Mouse (Mus musculus): Measurements from ENCODE around the gene B230307C23Rik. TPM values are rescaled to one million over a fixed set of nuclear protein-coding genes. Genes with fewer than 3 reads are reported as not detected.

B230307C23Rik gene
- 11.0 and 12.3 TPM in 2 replicates for polyA plus RNA-seq (2015; fragmentation: Nextera tagmentation; extraction: Ambion mirVana)

- Histone ChIP-seq H3K36me3 (no peaks in the 10 kb centered on the region), H3K27me3 (no peaks in the 10 kb centered on the region), H3K4me2 (peak within 1 kb of the TSS; percentile 81), H3K4me1 (replicated peaks) (peaks cover 20% of the 10 kb centered on the region), H3K9me3 (replicated peaks) (no peaks in the 10 kb centered on the region), H3K27ac (peak within 1 kb of the TSS; percentile 91), H3K9ac (peak within 1 kb of the TSS; percentile 59), H3K4me3 (peak within 1 kb of the TSS; percentile 67)
- ATAC-seq (replicated peaks; ENCODE audit: insufficient number of reproducible peaks, insufficient read depth, low FRiP score, low read depth) = peak; percentile 96
- 1% methylated on average over 22 of the region's 22 CpGs for WGBS
Observed at GRCm38 (mm10) chr16:97996616-97997382, at the start of gene B230307C23Rik. Gene B230307C23Rik, plus strand, starts transcription at chr16:97997315.

DNA sequence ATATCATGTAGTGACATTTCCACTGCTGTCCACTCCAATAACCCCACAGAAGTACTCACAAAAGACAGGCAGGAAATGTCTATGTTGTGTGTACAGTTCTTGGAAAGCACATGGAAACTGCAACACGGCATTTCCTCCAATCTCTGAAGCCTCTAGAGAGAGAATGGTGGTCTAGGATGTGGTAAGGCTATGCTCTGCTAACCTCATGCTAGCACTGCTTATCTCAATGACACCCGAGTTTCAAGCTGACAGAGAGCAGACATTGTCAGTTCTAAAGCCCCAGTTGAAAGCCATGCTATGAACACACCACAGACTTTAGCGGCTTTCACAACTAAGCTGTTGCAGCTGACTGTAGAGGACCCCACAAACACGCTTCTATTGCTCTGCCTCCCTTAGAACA lies 48.3 kb upstream of the B230307C23Rik start:
- Histone ChIP-seq H3K9ac (no peak overlapping the region), H3K27me3 (peaks cover 14% of the 10 kb centered on the region), H3K4me1 (replicated peaks) (peaks cover 3% of the 10 kb centered on the region), H3K4me3 (no peak overlapping the region), H3K36me3 (peaks cover 33% of the 10 kb centered on the region), H3K4me2 (no peak overlapping the region), H3K27ac (no peak overlapping the region), H3K9me3 (replicated peaks) (no peaks in the 10 kb centered on the region)
- WGBS = 42% methylated on average over 4 of the region's 4 CpGs
- ATAC-seq (replicated peaks; ENCODE audit: insufficient number of reproducible peaks, insufficient read depth, low FRiP score, low read depth) = no peak

DNA sequence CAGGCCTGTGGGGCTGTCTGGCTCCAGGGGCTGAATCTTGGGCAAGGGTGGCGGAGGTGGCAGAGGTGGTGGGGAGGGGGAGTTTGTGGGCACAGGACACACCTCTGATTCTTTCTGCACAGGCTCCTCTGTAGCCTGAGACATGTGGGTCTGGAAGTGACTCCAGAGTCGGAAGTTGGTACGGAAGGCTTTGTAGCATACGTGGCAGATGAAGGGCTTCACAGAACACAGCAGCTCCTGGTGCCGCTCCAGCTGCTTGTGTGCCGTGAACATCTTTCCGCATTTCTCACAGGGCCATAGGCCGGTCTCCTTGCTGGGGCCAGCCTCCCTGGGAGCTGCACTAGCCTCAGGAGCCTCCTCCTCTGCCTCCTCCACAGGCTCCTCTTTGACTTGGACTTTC lies 47.1 kb upstream of the B230307C23Rik start:
- H3K27me3 ChIP-seq = peaks cover 17% of the 10 kb centered on the region
- no peaks in the 10 kb centered on the region for H3K9me3 ChIP-seq (replicated peaks)
- H3K36me3 ChIP-seq = peaks cover 33% of the 10 kb centered on the region
- no peak overlapping the region for H3K4me2 ChIP-seq
- 97% methylated on average over 8 of the region's 8 CpGs for WGBS
- ATAC-seq (replicated peaks; ENCODE audit: insufficient number of reproducible peaks, insufficient read depth, low FRiP score, low read depth) = no peak
- peaks cover 3% of the 10 kb centered on the region for H3K4me1 ChIP-seq (replicated peaks)
- no peak overlapping the region for H3K27ac ChIP-seq
- H3K9ac ChIP-seq = no peak overlapping the region
- H3K4me3 ChIP-seq = no peak overlapping the region

GRCm38 (mm10) chr16:97952371-97952770 lies 44.7 kb upstream of the B230307C23Rik start:
- peaks cover 33% of the 10 kb centered on the region for H3K36me3 ChIP-seq
- no peaks in the 10 kb centered on the region for H3K9me3 ChIP-seq (replicated peaks)
- peaks cover 22% of the 10 kb centered on the region for H3K27me3 ChIP-seq
- H3K9ac ChIP-seq = no peak overlapping the region
- no peak overlapping the region for H3K4me2 ChIP-seq
- H3K27ac ChIP-seq = no peak overlapping the region
- no peak for ATAC-seq (replicated peaks; ENCODE audit: insufficient number of reproducible peaks, insufficient read depth, low FRiP score, low read depth)
- H3K4me1 ChIP-seq (replicated peaks) = peaks cover 13% of the 10 kb centered on the region
- no peak overlapping the region for H3K4me3 ChIP-seq
- WGBS = 88% methylated on average over 4 of the region's 4 CpGs

DNA sequence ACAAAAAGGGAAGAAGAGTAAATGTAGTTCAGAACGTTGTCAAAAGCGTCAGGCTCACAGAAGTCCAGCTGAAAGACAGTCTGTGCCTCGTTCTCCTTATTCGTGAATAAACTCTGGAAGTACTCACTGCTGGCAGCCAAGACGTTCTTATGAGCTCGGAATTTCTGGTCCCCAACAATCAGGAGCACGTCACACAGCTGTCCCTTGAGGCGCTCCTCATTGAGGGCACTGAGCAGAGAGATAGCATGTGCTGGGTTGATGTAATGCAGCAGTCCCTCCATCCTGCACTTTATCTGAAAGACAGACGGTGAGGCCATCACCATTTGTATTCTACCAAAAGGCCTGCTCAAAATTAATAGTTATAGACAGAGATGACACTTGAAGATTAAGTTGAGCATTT lies 44.3 kb upstream of the B230307C23Rik start:
- Histone ChIP-seq H3K4me3 (no peak overlapping the region), H3K27ac (no peak overlapping the region), H3K27me3 (peaks cover 22% of the 10 kb centered on the region), H3K4me1 (replicated peaks) (peaks cover 16% of the 10 kb centered on the region), H3K9ac (no peak overlapping the region), H3K36me3 (peaks cover 33% of the 10 kb centered on the region), H3K9me3 (replicated peaks) (no peaks in the 10 kb centered on the region), H3K4me2 (no peak overlapping the region)
- ATAC-seq (replicated peaks; ENCODE audit: insufficient number of reproducible peaks, insufficient read depth, low FRiP score, low read depth) = no peak
- 57% methylated on average over 9 of the region's 9 CpGs for WGBS

DNA sequence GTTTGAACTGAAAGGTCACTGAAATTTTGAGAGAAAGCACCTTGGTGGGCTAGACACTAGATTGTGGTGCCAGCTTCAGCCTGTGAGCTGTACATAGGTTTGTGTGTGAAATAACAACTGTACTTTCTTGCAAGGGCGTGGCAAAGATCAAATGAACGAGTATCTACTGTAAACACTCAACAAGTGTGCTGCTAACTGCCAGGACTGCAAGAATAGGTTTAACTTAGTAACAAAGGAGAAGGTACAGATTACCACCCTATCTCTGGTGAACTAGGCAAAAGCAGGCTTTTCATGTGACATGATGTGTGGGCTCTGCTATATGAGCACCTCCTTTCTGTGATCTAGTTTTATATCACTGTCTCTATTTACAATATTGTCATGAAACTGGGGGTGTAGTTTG lies 43.8 kb upstream of the B230307C23Rik start:
- Histone ChIP-seq H3K4me2 (no peak overlapping the region), H3K27me3 (peaks cover 22% of the 10 kb centered on the region), H3K4me1 (replicated peaks) (peaks cover 19% of the 10 kb centered on the region), H3K36me3 (peaks cover 33% of the 10 kb centered on the region), H3K9ac (no peak overlapping the region), H3K4me3 (no peak overlapping the region), H3K27ac (no peak overlapping the region), H3K9me3 (replicated peaks) (no peaks in the 10 kb centered on the region)
- no peak for ATAC-seq (replicated peaks; ENCODE audit: insufficient number of reproducible peaks, insufficient read depth, low FRiP score, low read depth)
- 82% methylated on average over 2 of the region's 2 CpGs for WGBS

DNA sequence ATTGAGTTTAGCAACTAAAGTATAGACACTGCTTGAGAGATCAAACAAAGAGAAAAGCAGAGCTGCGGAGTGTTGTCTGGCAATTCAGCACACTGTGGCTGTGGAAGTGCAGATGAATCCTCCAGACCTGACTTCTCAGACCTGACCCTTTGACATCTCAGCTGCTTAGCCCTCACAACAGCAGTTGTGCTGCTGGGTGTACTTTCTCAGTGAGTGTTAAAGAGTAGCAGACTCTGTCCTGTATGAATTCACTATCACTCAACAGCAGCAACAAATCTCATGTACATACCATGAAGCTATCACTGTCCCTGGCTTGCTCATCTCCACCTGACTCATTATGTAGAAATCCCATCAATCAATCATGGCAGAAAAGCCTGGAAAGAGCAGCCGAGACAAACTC lies 41.1 kb upstream of the B230307C23Rik start:
- H3K27ac ChIP-seq = no peak overlapping the region
- H3K4me1 ChIP-seq (replicated peaks) = peaks cover 26% of the 10 kb centered on the region
- peaks cover 17% of the 10 kb centered on the region; the same call in 1 of the 2 replicates for H3K27me3 ChIP-seq
- no peak overlapping the region for H3K9ac ChIP-seq
- no peak for ATAC-seq (replicated peaks; ENCODE audit: insufficient number of reproducible peaks, insufficient read depth, low FRiP score, low read depth)
- no peak overlapping the region for H3K4me3 ChIP-seq
- no peak overlapping the region for H3K4me2 ChIP-seq
- H3K9me3 ChIP-seq (replicated peaks) = no peaks in the 10 kb centered on the region
- H3K36me3 ChIP-seq = peaks cover 17% of the 10 kb centered on the region
- 82% methylated on average over 2 of the region's 2 CpGs for WGBS

GRCm38 (mm10) chr16:97957626-97958025 lies 39.5 kb upstream of the B230307C23Rik start:
- Histone ChIP-seq H3K27ac (peak overlapping the region; percentile 73), H3K9ac (no peak overlapping the region), H3K36me3 (peaks cover 1% of the 10 kb centered on the region; the same call in 1 of the 2 replicates), H3K27me3 (0 out of 2 replicates have a peak, but pooled peaks cover 8% of the 10 kb centered on the region), H3K9me3 (replicated peaks) (no peaks in the 10 kb centered on the region), H3K4me3 (no peak overlapping the region), H3K4me2 (peak overlapping the region; percentile 22; the same call in 1 of the 2 replicates), H3K4me1 (replicated peaks) (peaks cover 26% of the 10 kb centered on the region)
- peak; percentile 53 for ATAC-seq (replicated peaks; ENCODE audit: insufficient number of reproducible peaks, insufficient read depth, low FRiP score, low read depth)

DNA sequence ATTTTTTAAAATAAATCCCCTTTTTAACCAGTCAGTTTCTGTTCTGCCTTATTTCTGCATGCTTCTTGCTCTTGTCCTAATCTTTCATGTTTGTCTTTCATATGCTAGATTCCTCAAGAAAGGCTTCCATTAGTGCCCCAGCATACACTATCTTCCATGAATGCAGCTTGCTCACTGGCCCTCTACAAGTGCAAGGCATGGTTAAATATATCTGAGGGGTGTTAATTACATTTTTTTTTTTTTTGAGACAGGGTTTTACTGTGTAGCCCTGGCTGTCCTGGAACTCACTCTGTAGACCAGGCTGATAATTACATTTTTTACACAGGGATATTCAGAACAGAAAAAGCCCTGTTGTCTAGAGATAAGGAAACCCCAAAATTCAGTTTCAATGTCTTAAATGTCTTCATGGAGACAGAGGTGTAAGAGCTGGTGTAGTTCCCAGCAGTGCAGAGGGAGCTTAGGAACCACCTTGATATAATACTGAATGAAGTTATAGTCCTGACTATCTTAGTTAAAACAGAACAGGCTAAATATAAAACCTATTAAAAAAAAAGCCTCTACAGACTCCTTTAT lies 38.6 kb upstream of the B230307C23Rik start:
- H3K4me2 ChIP-seq = peak overlapping the region; percentile 22; the same call in 1 of the 2 replicates
- no peak overlapping the region for H3K9ac ChIP-seq
- H3K27me3 ChIP-seq = 0 out of 2 replicates have a peak, but pooled peaks cover 8% of the 10 kb centered on the region

DNA sequence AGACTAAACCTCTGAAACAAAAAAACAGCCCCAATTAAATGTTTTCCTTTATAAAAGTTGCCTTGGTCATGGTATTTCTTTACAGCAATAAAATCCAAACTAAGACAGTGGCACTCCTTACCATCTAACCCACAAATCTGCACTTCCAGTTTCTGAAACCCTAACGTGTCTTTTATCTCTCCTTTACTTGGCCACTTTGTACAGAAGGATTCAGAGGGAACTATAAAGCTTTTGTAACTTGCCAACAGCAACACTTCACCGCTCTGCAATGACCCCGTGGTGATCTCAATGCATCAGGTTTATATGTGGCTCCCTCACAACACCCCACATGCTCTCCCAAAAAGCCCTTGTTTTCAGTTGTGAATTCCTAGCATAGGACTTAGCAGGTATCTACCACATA lies 36.8 kb upstream of the B230307C23Rik start:
- Histone ChIP-seq H3K4me1 (replicated peaks) (peaks cover 31% of the 10 kb centered on the region), H3K4me3 (no peak overlapping the region), H3K27ac (no peak overlapping the region), H3K9ac (no peak overlapping the region), H3K27me3 (0 out of 2 replicates have a peak, but pooled peaks cover 6% of the 10 kb centered on the region), H3K9me3 (replicated peaks) (no peaks in the 10 kb centered on the region), H3K4me2 (no peak overlapping the region), H3K36me3 (no peaks in the 10 kb centered on the region)
- ATAC-seq (replicated peaks; ENCODE audit: insufficient number of reproducible peaks, insufficient read depth, low FRiP score, low read depth) = no peak
- WGBS = 80% methylated on average over 3 of the region's 3 CpGs

More for the DNA sequence above, 38.6 kb upstream of the B230307C23Rik start:
- Histone ChIP-seq H3K36me3 (no peaks in the 10 kb centered on the region), H3K27ac (0 out of 2 replicates have a peak overlapping the region, but pooled peaks have one; percentile 73), H3K9me3 (replicated peaks) (no peaks in the 10 kb centered on the region), H3K4me1 (replicated peaks) (peaks cover 31% of the 10 kb centered on the region), H3K4me3 (no peak overlapping the region)
- ATAC-seq (replicated peaks; ENCODE audit: insufficient number of reproducible peaks, insufficient read depth, low FRiP score, low read depth) = no peak

DNA sequence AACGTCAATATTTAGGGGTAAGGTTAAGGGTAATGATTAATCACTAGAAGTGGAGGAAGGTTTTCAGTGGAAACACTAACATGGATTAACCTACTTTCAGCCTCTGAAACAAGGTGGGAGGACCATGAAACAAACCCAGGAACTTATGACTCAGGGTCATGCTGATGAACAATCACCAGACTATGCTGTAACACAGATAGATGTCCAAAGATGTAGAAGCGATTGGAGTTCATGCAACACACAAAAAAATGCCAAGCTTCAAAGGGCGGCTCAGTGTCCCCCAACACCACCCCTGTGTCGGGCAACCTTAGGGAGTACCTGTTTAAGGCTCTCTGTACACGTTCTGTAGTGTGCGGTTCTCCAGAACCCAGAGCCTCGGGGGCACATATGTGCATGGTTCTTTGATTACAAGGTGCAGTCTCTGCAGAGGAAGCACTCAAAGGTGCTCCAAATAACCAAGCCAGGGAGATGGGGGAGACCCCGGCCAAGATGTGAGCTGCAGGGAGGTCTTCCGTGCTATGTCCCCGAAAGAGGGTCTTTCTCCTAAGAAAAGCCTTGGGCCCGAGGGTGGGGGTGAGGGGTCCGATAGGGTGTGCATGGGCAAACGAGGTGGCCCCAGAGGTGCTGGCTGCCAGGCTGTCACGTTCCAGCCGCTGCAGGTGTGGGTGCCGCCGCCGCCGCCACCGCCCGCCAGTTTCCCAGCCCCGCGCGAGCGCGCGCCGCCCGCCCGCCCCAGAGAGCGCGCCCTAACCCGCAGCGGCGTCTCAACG lies 35.5 kb upstream of the B230307C23Rik start:
- peak overlapping the region; percentile 83 for H3K9ac ChIP-seq
- 6% methylated on average over 35 of the region's 36 CpGs for WGBS
- H3K4me3 ChIP-seq = peak overlapping the region; percentile 89
- peaks cover 29% of the 10 kb centered on the region for H3K4me1 ChIP-seq (replicated peaks)
- H3K27ac ChIP-seq = peak overlapping the region; percentile 97
- no peaks in the 10 kb centered on the region for H3K9me3 ChIP-seq (replicated peaks)
- ATAC-seq (replicated peaks; ENCODE audit: insufficient number of reproducible peaks, insufficient read depth, low FRiP score, low read depth) = no peak
- peak overlapping the region; percentile 81 for H3K4me2 ChIP-seq
- H3K36me3 ChIP-seq = no peaks in the 10 kb centered on the region
- H3K27me3 ChIP-seq = no peaks in the 10 kb centered on the region

Measured in heart, embryonic 15.5 days (tissue).